Mouse (Mus musculus): Measurements from ENCODE around the gene Hs3st6.
A peak's percentile ranks its signal among the peaks of the same experiment; 100 is the strongest.

Gene Hs3st6

GRCm38 (mm10) chr17:24728184-24728583 lies 24.6 kb upstream of the Hs3st6 start:
- no peak for DNase-seq (ENCODE audit: extremely low read depth, low read depth)

GRCm38 (mm10) chr17:24729067-24729466 lies 23.7 kb upstream of the Hs3st6 start:
- no peak for DNase-seq (ENCODE audit: extremely low read depth, low read depth)

GRCm38 (mm10) chr17:24730787-24731186 lies 22.0 kb upstream of the Hs3st6 start:
- DNase-seq (ENCODE audit: extremely low read depth, low read depth): no peak

- DNase-seq (ENCODE audit: extremely low read depth, low read depth): no peak
Observed at GRCm38 (mm10) chr17:24732233-24732935, 20.4 kb upstream of the Hs3st6 start.

GRCm38 (mm10) chr17:24733434-24734050 lies 19.2 kb upstream of the Hs3st6 start:
- no peak for DNase-seq (ENCODE audit: extremely low read depth, low read depth)

- DNase-seq (ENCODE audit: extremely low read depth, low read depth): no peak
Observed at GRCm38 (mm10) chr17:24734513-24734912, 18.3 kb upstream of the Hs3st6 start.

- DNase-seq (ENCODE audit: extremely low read depth, low read depth): no peak
Observed at GRCm38 (mm10) chr17:24735446-24735845, 17.3 kb upstream of the Hs3st6 start.

- DNase-seq (ENCODE audit: extremely low read depth, low read depth): peak; percentile 97
Observed at GRCm38 (mm10) chr17:24736330-24737051, 16.3 kb upstream of the Hs3st6 start, which contains the start of gene Msrb1. Gene Msrb1 (plus strand): TSS chr17:24736642.

GRCm38 (mm10) chr17:24737135-24737810 lies 15.5 kb upstream of the Hs3st6 start:
- no peak for DNase-seq (ENCODE audit: extremely low read depth, low read depth)

- no peak for DNase-seq (ENCODE audit: extremely low read depth, low read depth)
Observed at GRCm38 (mm10) chr17:24738238-24738637, 14.6 kb upstream of the Hs3st6 start.

GRCm38 (mm10) chr17:24739926-24740325 lies 12.9 kb upstream of the Hs3st6 start:
- no peak for DNase-seq (ENCODE audit: extremely low read depth, low read depth)

GRCm38 (mm10) chr17:24742307-24742706 lies 10.5 kb upstream of the Hs3st6 start:
- no peak for DNase-seq (ENCODE audit: extremely low read depth, low read depth)

- DNase-seq (ENCODE audit: extremely low read depth, low read depth): no peak
Observed at GRCm38 (mm10) chr17:24743896-24744295, 8.9 kb upstream of the Hs3st6 start.

GRCm38 (mm10) chr17:24744381-24744780 lies 8.4 kb upstream of the Hs3st6 start:
- no peak for DNase-seq (ENCODE audit: extremely low read depth, low read depth)

- DNase-seq (ENCODE audit: extremely low read depth, low read depth): peak; percentile 61
Observed at GRCm38 (mm10) chr17:24745526-24746497, 7.0 kb upstream of the Hs3st6 start.

- DNase-seq (ENCODE audit: extremely low read depth, low read depth): no peak
Observed at GRCm38 (mm10) chr17:24746986-24747385, 5.8 kb upstream of the Hs3st6 start.

- no peak for DNase-seq (ENCODE audit: extremely low read depth, low read depth)
Observed at GRCm38 (mm10) chr17:24751528-24751927, 1.3 kb upstream of the Hs3st6 start.

GRCm38 (mm10) chr17:24757394-24757793 lies 4.6 kb downstream of the Hs3st6 start:
- DNase-seq (ENCODE audit: extremely low read depth, low read depth): no peak

GRCm38 (mm10) chr17:24761121-24761520 lies 8.3 kb downstream of the Hs3st6 start:
- DNase-seq (ENCODE audit: extremely low read depth, low read depth): no peak
